Mouse (Mus musculus): Measurements from ENCODE around the gene Capn7.

GRCm38 (mm10) chr14:31403995-31404394, 67.6 kb downstream of the Capn7 start:
- no peak for TF ChIP-seq CTCF (IDR thresholded peaks at IDR 0.05; ENCODE audit: control insufficient read depth, insufficient read depth, insufficient read length)
- TF ChIP-seq USF1 (IDR thresholded peaks at IDR 0.05; ENCODE audit: low read depth): no peak
- TF ChIP-seq CEBPB (IDR thresholded peaks at IDR 0.05; ENCODE audit: low read depth): no peak
- no peak for TF ChIP-seq MAX (IDR thresholded peaks at IDR 0.05)
- no peak for TF ChIP-seq FOSL1 (IDR thresholded peaks at IDR 0.05; ENCODE audit: insufficient read depth, low read length, poor library complexity, severe bottlenecking)
- TF ChIP-seq MYOG (IDR thresholded peaks at IDR 0.05; ENCODE audit: control insufficient read depth, extremely low read depth, insufficient read length): no peak
- no peak for TF ChIP-seq MYOD1 (IDR thresholded peaks at IDR 0.05; ENCODE audit: control insufficient read depth, insufficient read length, low read depth)
